Mouse (Mus musculus) midbrain, embryonic 14.5 days (tissue): ENCODE measurements around the gene Abca12. TPM values are rescaled to one million over a fixed set of nuclear protein-coding genes. Genes with fewer than 3 reads are reported as not detected.

Experiments
- ATAC-seq: fragments of 200-750 bp; cut with Nextera tagmentation; 2 replicates; pipeline ENCODE4 v1.8.0; 2017; ENCODE audit warnings: moderate number of reproducible peaks, moderate library complexity; ENCODE audit not compliant: low FRiP score, low TSS enrichment
- DNase-seq: peaks from one replicate; pipeline ENCODE4 v3.0.0-alpha.2; 2015
- H3K27ac ChIP-seq: fragments of 300-500 bp; sonication (generic); replicated peaks from 2 replicates; pipeline ENCODE4 v1.5.1; 2014; ENCODE audit warnings: mild to moderate bottlenecking, low read depth, low read length, moderate library complexity
- H3K27me3 ChIP-seq: fragments of 300-500 bp; sonication (generic); 2 replicates; pipeline ENCODE4 v1.6.1; 2014; ENCODE audit warnings: low read length, control low read depth, mixed read lengths; ENCODE audit not compliant: control insufficient read depth, insufficient read depth
- H3K36me3 ChIP-seq: fragments of 300-500 bp; sonication (generic); 2 replicates; pipeline ENCODE4 v1.6.1; 2014; ENCODE audit warnings: low read length, control low read depth; ENCODE audit not compliant: control insufficient read depth, insufficient read depth
- H3K4me1 ChIP-seq: fragments of 300-500 bp; sonication (generic); 2 replicates; pipeline ENCODE4 v1.6.1; 2014; ENCODE audit warnings: mild to moderate bottlenecking, antibody characterized with exemption, low read length, control low read depth; ENCODE audit not compliant: control insufficient read depth, insufficient read depth
- H3K4me2 ChIP-seq: fragments of 300-500 bp; sonication (generic); 2 replicates; pipeline ENCODE4 v1.6.1; 2014; ENCODE audit warnings: mild to moderate bottlenecking, low read length, moderate library complexity
- H3K4me3 ChIP-seq: fragments of 300-500 bp; sonication (generic); replicated peaks from 2 replicates; pipeline ENCODE4 v1.5.1; 2014; ENCODE audit warnings: low read depth, low read length
- H3K9ac ChIP-seq: fragments of 300-500 bp; sonication (generic); replicated peaks from 2 replicates; pipeline ENCODE4 v1.6.1; 2014; ENCODE audit warnings: mild to moderate bottlenecking, low read length, moderate library complexity
- H3K9me3 ChIP-seq: fragments of 300-500 bp; sonication (generic); 2 replicates; pipeline ENCODE4 v1.6.1; 2016; ENCODE audit warnings: low read length, control low read depth, mixed read lengths; ENCODE audit not compliant: control insufficient read depth
- WGBS: fragments of 180-500 bp; shearing (Covaris S2); extraction: QIAGEN DNeasy Blood & Tissue Kit; methylation state at CpG from one replicate; pipeline ENCODE4 v1.1.7; 2014; 5-methylcytosine and 5-hydroxymethylcytosine counted together
- polyA plus RNA-seq: library from polyadenylated mRNA; unstranded; fragments of >200 nt; fragmentation: Nextera tagmentation; extraction: Ambion mirVana; gene quantifications from 2 replicates; pipeline ENCODE4 v1.2.1, GENCODE M21; 2014

Abca12 gene
- polyA plus RNA-seq, 1 experiment from 2014 or later = not detected

- DNase-seq = peak; percentile 8
- no peaks in the 10 kb centered on the region for H3K4me1 ChIP-seq
- H3K9ac ChIP-seq = no peak overlapping the region
- ATAC-seq = no peak
- H3K27me3 ChIP-seq = no peaks in the 10 kb centered on the region
- H3K36me3 ChIP-seq = no peaks in the 10 kb centered on the region
- no peak overlapping the region for H3K4me3 ChIP-seq
- WGBS = 53% methylated on average over 1 of the region's 1 CpGs
- no peak overlapping the region for H3K4me2 ChIP-seq
- H3K27ac ChIP-seq = no peak overlapping the region
- no peaks in the 10 kb centered on the region for H3K9me3 ChIP-seq
Measured at GRCm38 (mm10) chr1:71367770-71368169, 46.9 kb downstream of the Abca12 start.

- Histone ChIP-seq H3K9me3 (no peaks in the 10 kb centered on the region), H3K4me1 (peaks cover 4% of the 10 kb centered on the region; the same call in 1 of the 2 replicates), H3K27me3 (no peaks in the 10 kb centered on the region), H3K9ac (no peak overlapping the region), H3K4me2 (no peak overlapping the region), H3K27ac (no peak overlapping the region), H3K4me3 (no peak overlapping the region), H3K36me3 (no peaks in the 10 kb centered on the region)
- ATAC-seq (no peak), DNase-seq (peak; percentile 49)
- WGBS = 55% methylated on average over 3 of the region's 3 CpGs
Measured at GRCm38 (mm10) chr1:71342861-71343554, 71.7 kb downstream of the Abca12 start.

DNA sequence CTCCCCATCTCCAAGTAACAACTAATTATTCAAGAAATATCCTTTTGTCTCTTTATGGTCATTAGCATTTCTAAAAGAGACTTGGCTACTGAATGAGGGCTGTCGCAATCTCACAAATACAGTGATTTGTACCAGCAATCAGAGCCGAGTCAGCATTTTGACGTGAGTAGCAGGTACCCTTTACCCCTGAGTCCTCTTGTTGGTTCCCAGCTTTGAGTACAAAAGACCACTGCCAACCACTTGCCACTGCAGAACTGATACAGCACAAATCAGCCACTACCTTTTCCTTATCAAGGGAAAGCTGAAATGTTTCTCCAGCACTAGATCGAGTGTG, 72.5 kb downstream of the Abca12 start:
- H3K4me1 ChIP-seq = peaks cover 4% of the 10 kb centered on the region; the same call in 1 of the 2 replicates
- DNase-seq = no peak
- 52% methylated on average over 4 of the region's 4 CpGs for WGBS

DNA sequence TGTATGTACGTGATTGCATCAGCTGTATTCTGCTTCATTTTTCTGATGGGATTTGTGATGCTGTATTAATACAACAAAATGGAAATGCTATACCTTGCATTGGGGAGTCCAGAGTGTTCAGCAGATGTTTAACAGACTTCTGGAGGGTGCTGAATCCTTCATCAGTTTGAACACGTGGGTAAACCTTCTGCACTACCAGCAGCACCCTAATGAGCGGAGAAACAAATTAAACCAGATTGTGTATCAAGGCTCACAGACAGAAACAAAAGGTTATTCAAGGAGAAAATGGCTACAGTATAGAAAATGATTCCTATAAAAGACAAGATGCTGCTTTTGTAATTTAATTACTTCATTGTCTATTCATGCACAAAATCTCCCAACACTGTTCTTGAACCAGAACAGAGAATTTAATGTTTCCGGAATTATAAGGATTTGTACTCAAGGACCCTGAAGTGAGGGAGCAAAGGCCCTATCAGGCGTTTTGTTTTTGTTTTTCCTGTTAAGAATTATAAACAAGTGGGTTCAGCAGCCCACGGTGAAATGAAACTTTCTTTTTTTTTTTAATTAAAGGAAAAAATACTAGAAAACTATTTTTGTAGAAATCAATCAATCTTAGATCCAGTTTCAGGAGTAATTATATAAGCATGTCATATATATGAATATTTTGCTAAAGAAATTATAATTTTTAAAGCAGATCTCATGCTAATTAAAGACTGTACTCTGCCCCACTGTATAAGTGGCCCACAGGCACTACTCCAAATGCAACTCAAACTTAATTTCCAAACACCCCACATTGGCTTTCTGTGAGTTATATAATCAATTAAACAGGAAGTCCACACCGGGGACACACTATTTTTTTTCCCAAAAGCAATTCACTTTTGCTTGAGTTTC, 73.1 kb downstream of the Abca12 start:
- Histone ChIP-seq H3K4me1 (peaks cover 4% of the 10 kb centered on the region; the same call in 1 of the 2 replicates), H3K27me3 (no peaks in the 10 kb centered on the region), H3K36me3 (no peaks in the 10 kb centered on the region), H3K4me2 (no peak overlapping the region), H3K4me3 (no peak overlapping the region), H3K9ac (no peak overlapping the region), H3K27ac (no peak overlapping the region), H3K9me3 (no peaks in the 10 kb centered on the region)
- DNase-seq = no peak
- ATAC-seq = no peak
- WGBS = 68% methylated on average over 7 of the region's 7 CpGs

More for the DNA sequence above, 72.5 kb downstream of the Abca12 start:
- Histone ChIP-seq H3K9ac (no peak overlapping the region), H3K36me3 (no peaks in the 10 kb centered on the region), H3K27ac (no peak overlapping the region), H3K4me2 (no peak overlapping the region), H3K9me3 (no peaks in the 10 kb centered on the region), H3K4me3 (no peak overlapping the region), H3K27me3 (no peaks in the 10 kb centered on the region)
- ATAC-seq = no peak

DNA sequence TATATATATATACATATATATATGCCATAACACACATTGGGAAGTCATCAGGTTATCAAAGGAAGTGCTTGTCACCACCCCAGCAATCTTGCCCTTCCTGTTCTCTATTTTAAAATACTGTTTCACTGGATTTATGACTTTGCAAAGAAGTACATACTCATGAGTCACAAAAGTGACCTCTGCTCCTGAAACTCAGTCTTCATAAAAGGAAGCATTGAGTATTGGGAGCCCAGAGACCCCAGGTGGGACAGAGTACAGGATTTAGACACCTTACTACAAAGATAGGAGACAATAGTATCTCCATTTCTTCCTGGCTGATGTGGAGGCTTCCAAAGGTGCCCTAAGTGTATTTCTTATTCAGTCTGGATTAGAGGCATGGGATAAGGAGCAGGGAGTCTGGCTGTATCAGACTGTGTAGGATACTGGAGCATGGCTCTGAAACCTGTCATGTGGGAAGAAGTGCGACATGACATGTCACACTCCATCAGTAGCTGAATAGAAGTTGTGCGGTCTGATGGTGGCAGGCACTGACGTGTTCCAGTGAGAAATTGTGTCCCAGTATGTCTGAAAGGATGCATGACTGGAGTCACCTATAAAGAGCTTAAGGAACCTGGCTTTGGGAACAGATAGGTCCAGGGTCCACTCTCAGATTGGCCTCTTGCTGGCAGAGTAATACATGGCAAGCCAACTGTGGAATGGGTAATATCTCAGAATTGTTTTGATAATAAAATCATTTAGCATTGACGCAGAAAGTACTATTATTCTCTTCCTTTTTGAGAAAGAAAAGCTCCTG, 76.0 kb downstream of the Abca12 start:
- Histone ChIP-seq H3K9me3 (no peaks in the 10 kb centered on the region), H3K4me3 (no peak overlapping the region), H3K36me3 (no peaks in the 10 kb centered on the region), H3K27me3 (no peaks in the 10 kb centered on the region), H3K27ac (no peak overlapping the region), H3K4me2 (no peak overlapping the region), H3K9ac (no peak overlapping the region), H3K4me1 (peaks cover 4% of the 10 kb centered on the region; the same call in 1 of the 2 replicates)
- DNase-seq (no peak), ATAC-seq (no peak)
- WGBS = 88% methylated on average over 4 of the region's 4 CpGs

DNA sequence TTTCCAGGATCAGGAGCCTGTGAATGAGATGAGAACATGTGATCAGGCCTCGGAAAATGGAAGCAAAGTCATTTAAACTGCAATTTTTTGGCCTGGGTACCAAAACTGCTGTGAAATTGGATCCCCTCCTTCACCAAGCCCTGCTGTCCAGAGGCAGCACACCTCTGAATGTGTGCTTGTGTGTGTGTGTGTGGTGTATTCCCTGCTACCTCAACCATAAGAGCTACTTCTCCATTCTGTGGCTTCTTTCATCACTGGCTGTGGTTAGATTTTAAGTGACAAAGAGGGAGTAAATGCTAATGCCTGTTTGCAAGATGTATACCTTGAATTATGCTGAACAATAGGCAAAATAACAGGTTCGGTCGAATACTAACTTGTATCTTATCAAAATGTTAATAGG, 84.4 kb downstream of the Abca12 start:
- no peak overlapping the region for H3K4me2 ChIP-seq
- H3K4me3 ChIP-seq = no peak overlapping the region
- no peak overlapping the region for H3K9ac ChIP-seq
- no peaks in the 10 kb centered on the region for H3K9me3 ChIP-seq
- WGBS = 82% methylated on average over 3 of the region's 3 CpGs
- no peak for DNase-seq
- H3K27ac ChIP-seq = no peak overlapping the region
- H3K36me3 ChIP-seq = no peaks in the 10 kb centered on the region
- no peaks in the 10 kb centered on the region for H3K27me3 ChIP-seq
- no peak for ATAC-seq
- H3K4me1 ChIP-seq = no peaks in the 10 kb centered on the region

DNA sequence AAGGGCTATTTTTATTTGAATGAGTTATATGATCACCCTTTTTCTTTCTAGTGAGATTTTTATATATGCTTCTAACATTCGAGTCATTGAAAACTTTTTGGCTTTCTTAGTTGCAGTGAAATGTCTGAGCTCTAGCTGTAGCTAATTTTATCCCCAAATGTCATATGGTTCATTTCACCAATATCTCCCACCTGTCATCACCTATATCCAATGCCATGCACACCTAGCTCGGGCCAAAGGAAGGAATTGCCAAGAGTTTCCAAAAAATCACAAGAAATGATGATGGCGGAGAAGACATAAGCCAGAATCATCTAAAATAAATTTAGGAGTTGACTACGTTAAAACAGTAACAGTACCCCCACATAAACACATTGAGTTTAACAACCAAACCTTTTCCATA, 102.5 kb downstream of the Abca12 start:
- no peak for DNase-seq
- no peak overlapping the region for H3K4me2 ChIP-seq
- H3K27ac ChIP-seq = no peak overlapping the region
- H3K9me3 ChIP-seq = no peaks in the 10 kb centered on the region
- H3K9ac ChIP-seq = no peak overlapping the region
- no peaks in the 10 kb centered on the region for H3K36me3 ChIP-seq
- H3K27me3 ChIP-seq = no peaks in the 10 kb centered on the region
- H3K4me1 ChIP-seq = no peaks in the 10 kb centered on the region
- H3K4me3 ChIP-seq = no peak overlapping the region
- no peak for ATAC-seq
- WGBS = 95% methylated on average over 4 of the region's 4 CpGs

DNA sequence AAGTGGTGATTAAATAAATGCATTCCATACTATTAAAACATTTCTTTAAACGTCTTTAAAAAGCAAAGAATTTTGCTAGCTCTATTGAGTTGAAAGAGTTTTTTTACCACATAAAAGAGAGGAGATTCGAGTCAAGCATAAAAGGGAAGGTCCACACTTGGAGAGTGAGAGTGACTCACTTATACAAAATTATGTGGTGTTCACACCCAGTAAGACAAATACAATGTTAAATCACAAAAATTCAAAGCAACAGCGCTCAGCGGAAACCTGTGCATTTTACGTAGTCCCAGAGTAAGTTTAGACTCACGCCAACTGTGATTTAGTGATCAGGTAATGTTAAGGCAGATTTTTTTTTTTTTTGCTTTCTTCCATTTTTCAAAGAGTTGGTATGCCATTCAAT, 104.1 kb downstream of the Abca12 start:
- 90% methylated on average over 6 of the region's 6 CpGs for WGBS

More for the DNA sequence above, 104.1 kb downstream of the Abca12 start:
- H3K27me3 ChIP-seq = no peaks in the 10 kb centered on the region
- H3K36me3 ChIP-seq = no peaks in the 10 kb centered on the region
- no peak overlapping the region for H3K9ac ChIP-seq
- H3K27ac ChIP-seq = no peak overlapping the region
- H3K4me2 ChIP-seq = no peak overlapping the region
- H3K9me3 ChIP-seq = no peaks in the 10 kb centered on the region
- ATAC-seq (no peak), DNase-seq (no peak)
- H3K4me1 ChIP-seq = peaks cover 6% of the 10 kb centered on the region
- H3K4me3 ChIP-seq = no peak overlapping the region
